Mouse (Mus musculus) cerebellum, adult 2 months (tissue): ENCODE data around the gene Zfp689.

Experiments used
- CTCF ChIP-seq: fragments of 200-500 bp; IDR thresholded peaks from 2 replicates; pipeline ENCODE4 v1.5.1; 2011; ENCODE audit warnings: low read depth, mild to moderate bottlenecking, control low read depth, low read length, moderate library complexity, borderline replicate concordance; ENCODE audit not compliant: insufficient read depth
- POLR2A ChIP-seq: fragments of 200-500 bp; IDR thresholded peaks from 2 replicates; pipeline ENCODE4 v1.6.1; 2011; ENCODE audit warnings: low read length, control low read depth, borderline replicate concordance; ENCODE audit not compliant: insufficient read depth

- TF ChIP-seq CTCF (peak; percentile 17; the same call in 1 of the 2 replicates), POLR2A (no peak)
Measured at GRCm38 (mm10) chr7:127437724-127438123, 11.2 kb downstream of the Zfp689 start.
